Mouse (Mus musculus): Measurements from ENCODE around the gene Myo18b.

- TF ChIP-seq MAFK (IDR thresholded peaks at IDR 0.05; ENCODE audit: insufficient read depth, low read depth, low read length) (no peak), ZNF384 (IDR thresholded peaks at IDR 0.05; ENCODE audit: low read depth, low read length) (no peak), CHD2 (IDR thresholded peaks at IDR 0.05; ENCODE audit: low read depth, low read length) (no peak)
Measured at GRCm38 (mm10) chr5:112781231-112781630, 114.9 kb downstream of the Myo18b start.

Measured in ES-E14 (cell line).